Mouse (Mus musculus): Measurements from ENCODE around the gene Acot3. TPM values are rescaled to one million over a fixed set of nuclear protein-coding genes. Genes with fewer than 3 reads are reported as not detected.
A peak's percentile ranks its signal among the peaks of the same experiment; 100 is the strongest.
"Not testable (repeated sequence)": the region's sequence is repeated elsewhere in the genome, so short reads cannot be mapped to it uniquely, and the experiment has no call there.

Gene Acot3
- 1.3 and 1.9 TPM in 2 replicates for polyA plus RNA-seq (2012; rRNA removed)

- TF ChIP-seq CTCF (IDR thresholded peaks at IDR 0.05; ENCODE audit: extremely low read depth, insufficient read depth, low read length) (no peak), POLR2A (IDR thresholded peaks at IDR 0.05; ENCODE audit: extremely low read depth, insufficient read depth, low read length) (no peak)
- peak within 1 kb of the TSS; percentile 51; the same call in 1 of the 2 replicates for H3K4me3 ChIP-seq (ENCODE audit: insufficient read depth, low read length)
Observed at GRCm38 (mm10) chr12:84051937-84052474, at the start of gene Acot3. TSS of gene Acot3 (plus strand) at chr12:84052144.

GRCm38 (mm10) chr12:84003866-84004265 lies 48.1 kb upstream of the Acot3 start:
- no peak for TF ChIP-seq POLR2A (IDR thresholded peaks at IDR 0.05; ENCODE audit: extremely low read depth, insufficient read depth, low read length)
- TF ChIP-seq CTCF (IDR thresholded peaks at IDR 0.05; ENCODE audit: extremely low read depth, insufficient read depth, low read length), result no peak
- Histone ChIP-seq H3K27ac (ENCODE audit: insufficient read depth, low read length) (no peak overlapping the region), H3K4me1 (ENCODE audit: control insufficient read depth, insufficient read depth, low read length) (no peaks in the 10 kb centered on the region), H3K4me3 (ENCODE audit: insufficient read depth, low read length) (no peak overlapping the region)

More at GRCm38 (mm10) chr12:84051937-84052474, at the start of gene Acot3:
- H3K4me1 ChIP-seq (ENCODE audit: control insufficient read depth, insufficient read depth, low read length), result peaks cover 2% of the 10 kb centered on the region; the same call in 1 of the 2 replicates
- no peak within 1 kb of the TSS for H3K27ac ChIP-seq (ENCODE audit: insufficient read depth, low read length)

GRCm38 (mm10) chr12:84008251-84008650 lies 43.7 kb upstream of the Acot3 start:
- Histone ChIP-seq H3K4me1 (ENCODE audit: control insufficient read depth, insufficient read depth, low read length) (peaks cover 2% of the 10 kb centered on the region), H3K27ac (ENCODE audit: insufficient read depth, low read length) (no peak overlapping the region), H3K4me3 (ENCODE audit: insufficient read depth, low read length) (no peak overlapping the region)
- TF ChIP-seq CTCF (IDR thresholded peaks at IDR 0.05; ENCODE audit: extremely low read depth, insufficient read depth, low read length), result no peak
- no peak for TF ChIP-seq POLR2A (IDR thresholded peaks at IDR 0.05; ENCODE audit: extremely low read depth, insufficient read depth, low read length)

GRCm38 (mm10) chr12:84008729-84009128 lies 43.2 kb upstream of the Acot3 start:
- no peak overlapping the region for H3K27ac ChIP-seq (ENCODE audit: insufficient read depth, low read length)
- no peak overlapping the region; the same call in 1 of the 2 replicates for H3K4me3 ChIP-seq (ENCODE audit: insufficient read depth, low read length)

GRCm38 (mm10) chr12:84009171-84009965 lies 42.6 kb upstream of the Acot3 start, which contains the start of gene Acot1:
TSS of gene Acot1 (plus strand) at chr12:84009490.
- Histone ChIP-seq H3K4me3 (ENCODE audit: insufficient read depth, low read length) (peak within 1 kb of the TSS; percentile 54), H3K27ac (ENCODE audit: insufficient read depth, low read length) (peak within 1 kb of the TSS; percentile 56; the same call in 1 of the 2 replicates)
- H3K4me1 ChIP-seq (ENCODE audit: control insufficient read depth, insufficient read depth, low read length), result not testable (repeated sequence)
- peak; percentile 59; the same call in 1 of the 2 replicates for TF ChIP-seq POLR2A (IDR thresholded peaks at IDR 0.05; ENCODE audit: extremely low read depth, insufficient read depth, low read length)

More at GRCm38 (mm10) chr12:84008729-84009128, 43.2 kb upstream of the Acot3 start:
- no peak for TF ChIP-seq POLR2A (IDR thresholded peaks at IDR 0.05; ENCODE audit: extremely low read depth, insufficient read depth, low read length)
- H3K4me1 ChIP-seq (ENCODE audit: control insufficient read depth, insufficient read depth, low read length), result peaks cover 4% of the 10 kb centered on the region

- no peak overlapping the region for H3K27ac ChIP-seq (ENCODE audit: insufficient read depth, low read length)
- H3K4me1 ChIP-seq (ENCODE audit: control insufficient read depth, insufficient read depth, low read length), result peaks cover 5% of the 10 kb centered on the region
- H3K4me3 ChIP-seq (ENCODE audit: insufficient read depth, low read length), result no peak overlapping the region
- TF ChIP-seq CTCF (IDR thresholded peaks at IDR 0.05; ENCODE audit: extremely low read depth, insufficient read depth, low read length), result no peak
- TF ChIP-seq POLR2A (IDR thresholded peaks at IDR 0.05; ENCODE audit: extremely low read depth, insufficient read depth, low read length), result no peak
Observed at GRCm38 (mm10) chr12:84010201-84010600, 41.7 kb upstream of the Acot3 start.

- Histone ChIP-seq H3K27ac (ENCODE audit: insufficient read depth, low read length) (no peak overlapping the region), H3K4me1 (ENCODE audit: control insufficient read depth, insufficient read depth, low read length) (peaks cover 5% of the 10 kb centered on the region), H3K4me3 (ENCODE audit: insufficient read depth, low read length) (no peak overlapping the region)
- no peak for TF ChIP-seq POLR2A (IDR thresholded peaks at IDR 0.05; ENCODE audit: extremely low read depth, insufficient read depth, low read length)
- TF ChIP-seq CTCF (IDR thresholded peaks at IDR 0.05; ENCODE audit: extremely low read depth, insufficient read depth, low read length), result no peak
Observed at GRCm38 (mm10) chr12:84011251-84012040, 40.5 kb upstream of the Acot3 start.

GRCm38 (mm10) chr12:84013130-84013529 lies 38.8 kb upstream of the Acot3 start:
- H3K27ac ChIP-seq (ENCODE audit: insufficient read depth, low read length), result no peak overlapping the region

GRCm38 (mm10) chr12:84013701-84014100 lies 38.2 kb upstream of the Acot3 start:
- Histone ChIP-seq H3K4me3 (ENCODE audit: insufficient read depth, low read length) (no peak overlapping the region), H3K27ac (ENCODE audit: insufficient read depth, low read length) (no peak overlapping the region), H3K4me1 (ENCODE audit: control insufficient read depth, insufficient read depth, low read length) (peaks cover 5% of the 10 kb centered on the region)
- TF ChIP-seq CTCF (IDR thresholded peaks at IDR 0.05; ENCODE audit: extremely low read depth, insufficient read depth, low read length) (no peak), POLR2A (IDR thresholded peaks at IDR 0.05; ENCODE audit: extremely low read depth, insufficient read depth, low read length) (no peak)

More at GRCm38 (mm10) chr12:84013130-84013529, 38.8 kb upstream of the Acot3 start:
- H3K4me1 ChIP-seq (ENCODE audit: control insufficient read depth, insufficient read depth, low read length), result peaks cover 5% of the 10 kb centered on the region
- TF ChIP-seq CTCF (IDR thresholded peaks at IDR 0.05; ENCODE audit: extremely low read depth, insufficient read depth, low read length) (no peak), POLR2A (IDR thresholded peaks at IDR 0.05; ENCODE audit: extremely low read depth, insufficient read depth, low read length) (no peak)
- H3K4me3 ChIP-seq (ENCODE audit: insufficient read depth, low read length), result no peak overlapping the region

- H3K27ac ChIP-seq (ENCODE audit: insufficient read depth, low read length); H3K4me3 ChIP-seq (ENCODE audit: insufficient read depth, low read length); H3K4me1 ChIP-seq (ENCODE audit: control insufficient read depth, insufficient read depth, low read length): not testable (repeated sequence)
Observed at GRCm38 (mm10) chr12:84020528-84020927, 31.4 kb upstream of the Acot3 start.

GRCm38 (mm10) chr12:84022266-84022665 lies 29.7 kb upstream of the Acot3 start:
- not testable (repeated sequence) for H3K4me1 ChIP-seq (ENCODE audit: control insufficient read depth, insufficient read depth, low read length); H3K4me3 ChIP-seq (ENCODE audit: insufficient read depth, low read length); H3K27ac ChIP-seq (ENCODE audit: insufficient read depth, low read length)
